Mouse (Mus musculus) thymus, postnatal 14 days (tissue): ENCODE measurements around the gene Glrx5.

Experiments
- DNase-seq: peaks from one replicate; pipeline ENCODE4 v3.0.0; 2021

The Glrx5 gene

DNA sequence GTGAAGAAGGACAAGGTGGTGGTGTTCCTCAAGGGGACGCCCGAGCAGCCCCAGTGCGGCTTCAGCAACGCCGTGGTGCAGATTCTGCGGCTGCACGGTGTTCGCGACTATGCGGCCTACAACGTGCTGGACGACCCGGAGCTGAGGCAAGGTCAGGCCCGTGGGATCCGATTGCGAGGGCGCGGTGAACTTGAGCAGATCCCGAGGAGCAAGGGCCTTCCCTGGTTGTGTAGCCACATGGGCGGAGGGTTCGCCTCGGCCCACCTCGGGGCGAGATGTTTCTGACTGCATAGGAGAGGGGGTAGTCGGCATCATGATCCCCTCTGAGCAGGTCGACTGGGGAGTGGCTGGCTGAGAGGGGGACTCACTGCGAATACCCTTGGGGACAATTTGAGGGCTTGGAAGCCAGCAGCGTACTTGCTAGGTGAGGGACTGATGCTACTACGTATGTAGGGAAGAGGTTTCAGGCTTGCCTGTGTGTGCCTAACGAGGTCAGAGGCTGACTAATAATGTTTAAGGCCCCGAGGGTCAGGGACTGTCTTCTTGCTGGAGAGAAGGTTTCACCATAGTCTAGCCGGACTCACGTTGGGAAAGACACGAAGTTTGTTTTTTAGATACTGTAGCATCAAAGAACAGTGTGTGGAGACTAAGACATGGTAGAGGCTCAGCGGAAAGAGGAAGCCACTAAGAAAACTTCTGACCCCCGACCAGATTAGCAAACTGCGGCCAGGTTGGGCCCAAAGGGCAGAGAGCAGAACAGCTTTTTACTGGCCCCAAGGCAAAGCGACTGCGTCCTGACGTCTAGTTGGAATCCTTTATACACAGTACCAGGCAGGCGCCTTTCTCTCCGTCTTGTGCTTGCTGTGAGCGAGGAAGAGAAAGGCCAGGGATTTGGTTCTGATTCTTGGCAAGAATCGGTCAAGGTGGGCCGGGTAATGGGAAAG lies 616 bp downstream of the Glrx5 start:
- no peak for DNase-seq

DNA sequence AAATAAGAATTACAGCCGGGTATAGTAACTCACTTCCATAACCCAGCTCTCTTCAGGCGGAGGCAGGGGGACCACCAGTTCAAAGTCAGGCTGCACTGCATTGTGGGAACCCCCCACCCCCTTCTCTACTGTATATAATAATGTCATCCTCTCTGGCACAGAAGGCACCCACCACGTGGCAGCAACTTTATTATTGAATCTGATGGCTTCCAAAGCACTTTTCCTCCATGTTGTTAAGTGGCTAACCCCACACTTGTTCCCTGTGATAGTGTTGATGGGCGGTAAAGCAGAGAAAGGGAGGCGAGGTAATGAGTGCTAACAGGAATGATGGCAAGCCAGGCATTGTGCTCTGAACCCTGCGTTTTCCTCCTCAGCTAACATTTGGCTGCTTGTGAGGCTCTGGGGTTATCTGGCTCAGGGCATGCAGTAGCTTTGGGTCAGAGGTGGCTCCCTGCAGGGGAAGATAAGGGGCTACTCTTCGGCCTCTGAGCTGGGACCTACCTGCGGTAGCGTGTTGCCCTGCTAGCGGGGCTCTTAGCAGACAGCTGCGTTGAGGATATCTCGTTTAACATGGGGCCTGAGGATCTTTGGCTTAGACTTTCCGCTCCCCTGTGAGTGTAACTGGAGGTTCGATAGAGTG lies 1.8 kb downstream of the Glrx5 start:
- DNase-seq: no peak

DNA sequence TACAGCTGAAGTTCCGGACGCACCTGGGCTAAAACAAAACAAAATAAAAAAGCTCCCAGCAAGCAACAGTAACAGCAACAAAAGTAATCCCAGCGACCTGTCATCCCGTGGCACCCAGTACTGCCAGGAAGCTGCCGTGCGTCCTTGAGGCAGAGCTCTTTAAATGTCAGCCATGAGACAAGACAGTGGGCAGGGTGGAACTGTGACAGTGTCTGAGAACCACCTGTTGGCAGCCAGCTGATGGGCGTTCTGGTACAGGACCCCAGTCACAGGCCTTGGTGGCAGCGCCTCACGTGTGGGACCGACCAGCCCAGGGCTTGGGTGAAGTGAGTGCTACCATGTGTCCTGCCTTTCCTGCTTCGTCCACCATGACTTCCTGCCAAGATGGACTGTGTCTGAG lies 5.7 kb downstream of the Glrx5 start:
- no peak for DNase-seq

DNA sequence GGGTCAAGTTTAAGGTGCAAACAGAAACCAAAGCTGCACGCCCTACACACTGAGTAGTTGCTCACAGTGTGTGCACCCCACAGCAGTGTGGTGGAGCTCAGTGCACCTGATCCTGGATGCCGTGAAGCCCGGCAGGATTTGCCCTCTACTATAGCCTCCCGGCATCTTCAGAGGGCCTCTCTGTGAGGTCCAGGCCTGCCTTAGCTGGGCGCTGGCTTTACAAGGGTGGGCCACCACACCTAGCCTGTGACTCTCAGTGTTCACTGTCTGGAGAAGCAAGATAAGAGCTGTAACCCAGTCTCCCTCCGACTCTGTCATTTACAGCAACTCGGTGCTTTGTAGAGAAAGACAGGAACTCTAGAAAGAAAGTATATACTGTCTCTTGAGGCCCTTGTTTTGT lies 6.4 kb downstream of the Glrx5 start:
- no peak for DNase-seq

DNA sequence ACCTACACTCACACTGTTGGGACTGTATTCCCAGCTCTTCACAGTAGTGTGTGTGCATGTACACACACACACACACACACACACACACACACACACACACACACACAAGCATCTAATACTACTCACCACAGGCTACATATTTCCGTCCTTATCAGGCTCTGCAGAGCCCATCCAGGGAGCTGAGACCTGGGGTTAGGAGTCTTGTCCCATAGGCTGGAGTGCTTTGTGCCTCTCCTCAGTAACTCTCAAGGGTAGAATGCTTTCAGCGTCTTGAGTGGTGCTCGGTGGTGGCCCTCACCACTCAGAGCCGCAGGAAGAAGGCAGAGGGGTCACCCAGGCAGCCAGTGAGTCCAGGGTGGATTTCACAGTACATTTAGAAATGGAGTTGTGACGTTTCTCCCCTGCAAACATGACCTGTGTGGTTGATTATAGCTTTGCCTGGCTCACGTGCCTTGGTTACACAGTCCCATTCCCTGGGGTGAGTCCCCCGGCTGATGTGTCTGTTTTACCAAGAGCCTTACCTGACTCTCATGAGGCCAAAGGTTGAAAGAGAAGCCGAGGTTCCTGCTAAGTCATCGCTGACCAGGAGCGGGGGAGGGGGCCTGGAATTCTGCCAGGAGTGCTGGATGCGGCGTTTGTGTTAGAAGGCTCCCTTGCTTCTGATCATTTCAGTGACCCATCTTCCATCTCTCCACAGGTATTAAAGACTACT lies 7.2 kb downstream of the Glrx5 start:
- no peak for DNase-seq

DNA sequence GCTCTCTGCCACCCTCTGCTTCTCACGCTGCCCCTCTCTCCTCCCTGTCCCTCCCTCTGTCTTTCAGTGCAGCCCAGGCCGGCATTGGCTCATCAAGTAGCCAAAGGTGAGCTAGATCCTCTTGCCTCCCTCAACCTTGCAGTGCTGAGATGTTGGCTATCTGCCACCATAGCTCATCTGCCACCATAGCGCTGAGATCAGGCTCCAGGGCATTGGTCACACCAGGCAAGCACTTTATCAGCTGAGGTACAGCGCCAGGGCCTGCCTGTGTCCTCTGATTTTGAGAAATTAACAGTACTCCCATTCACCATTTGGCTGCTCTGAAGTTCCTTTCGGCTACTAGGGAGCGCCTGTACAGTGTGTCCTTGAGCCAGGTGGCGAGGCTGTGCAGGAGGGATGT lies 8.5 kb downstream of the Glrx5 start:
- no peak for DNase-seq

DNA sequence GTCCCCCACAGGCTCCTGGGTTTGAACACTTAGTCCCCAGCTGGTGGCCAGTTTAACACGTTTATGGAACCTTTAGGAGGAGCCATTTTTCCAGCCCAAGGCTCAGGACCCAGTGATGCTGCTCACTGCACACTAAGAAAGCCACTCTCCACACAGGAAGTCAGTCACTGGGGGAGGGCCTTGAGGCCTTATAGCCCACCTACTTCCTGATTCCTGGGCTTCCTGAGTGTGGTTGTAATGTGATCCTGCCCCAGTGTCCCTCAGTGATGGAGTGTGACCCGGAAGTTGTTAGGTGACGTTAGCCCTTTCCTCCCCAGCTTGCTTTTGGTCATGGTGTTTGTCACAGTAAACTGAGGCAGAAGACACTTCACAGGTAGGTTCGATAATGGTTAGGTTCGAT lies 10.6 kb downstream of the Glrx5 start:
- DNase-seq: no peak

DNA sequence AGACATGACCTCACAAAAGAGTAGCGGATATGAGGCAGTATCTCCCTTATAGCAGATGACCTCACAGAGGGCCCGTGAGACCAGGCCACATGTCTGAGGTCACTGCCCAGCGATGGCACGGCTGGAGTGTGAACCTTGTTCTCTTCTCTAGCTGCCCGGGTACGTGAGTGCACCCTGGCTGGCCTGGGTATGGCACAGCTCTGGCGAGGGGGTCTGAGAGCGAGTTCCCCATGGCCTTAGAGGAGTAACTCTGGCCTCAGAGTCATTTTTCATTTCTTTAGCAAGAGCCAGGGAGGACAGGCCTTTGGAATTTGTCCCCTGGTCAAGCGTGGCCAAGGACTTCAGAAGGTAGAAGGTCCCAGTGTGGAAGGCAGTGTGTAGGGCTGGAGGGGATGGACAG lies 12.3 kb downstream of the Glrx5 start:
- DNase-seq: no peak

DNA sequence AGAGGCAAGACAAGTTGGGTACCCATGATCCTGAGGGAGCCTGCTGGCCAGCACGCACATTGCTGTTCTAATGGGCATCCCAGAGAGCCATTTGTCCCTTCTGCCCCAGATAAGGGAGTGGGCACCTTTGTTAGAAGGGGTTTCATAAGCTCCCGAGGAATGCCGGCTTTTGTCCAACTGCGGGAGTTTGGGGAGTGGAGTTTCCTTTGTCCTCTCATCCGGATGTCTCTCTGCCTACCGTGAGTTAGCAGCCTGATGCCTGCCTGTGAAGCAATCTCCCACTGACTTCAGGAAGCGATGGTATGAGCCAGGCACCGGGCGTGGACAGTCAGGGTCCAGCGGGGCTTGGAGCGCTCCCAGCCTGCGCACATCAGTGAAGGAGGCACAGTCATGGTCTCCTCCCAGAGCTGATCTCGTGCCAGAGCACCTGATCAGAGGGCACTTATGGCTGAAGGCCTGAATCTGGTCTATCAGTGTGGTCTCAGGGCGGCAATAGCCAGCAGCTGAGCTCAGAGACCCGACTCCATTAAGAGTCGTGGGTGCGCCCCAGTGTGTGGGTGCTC lies 15.9 kb downstream of the Glrx5 start:
- DNase-seq: no peak

DNA sequence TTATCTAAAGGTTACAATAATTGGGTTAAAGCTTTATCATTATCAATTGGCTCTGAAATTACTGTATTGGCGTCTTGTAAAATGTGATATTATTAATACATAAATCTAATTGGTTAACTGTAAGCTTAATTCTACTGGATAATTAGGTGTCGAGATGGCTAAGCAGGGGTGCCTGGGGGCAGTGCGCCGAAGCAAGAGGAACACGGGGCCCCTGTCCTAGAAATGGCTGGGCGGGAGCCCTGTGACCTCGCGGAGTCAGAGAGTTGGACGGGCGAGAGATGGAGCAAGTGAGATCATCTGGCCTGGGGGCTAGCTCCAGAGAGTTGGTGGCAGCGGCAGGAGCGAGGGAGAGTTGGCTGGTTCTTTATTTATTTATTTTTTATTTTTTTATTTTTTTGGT lies 17.3 kb downstream of the Glrx5 start:
- DNase-seq: no peak

DNA sequence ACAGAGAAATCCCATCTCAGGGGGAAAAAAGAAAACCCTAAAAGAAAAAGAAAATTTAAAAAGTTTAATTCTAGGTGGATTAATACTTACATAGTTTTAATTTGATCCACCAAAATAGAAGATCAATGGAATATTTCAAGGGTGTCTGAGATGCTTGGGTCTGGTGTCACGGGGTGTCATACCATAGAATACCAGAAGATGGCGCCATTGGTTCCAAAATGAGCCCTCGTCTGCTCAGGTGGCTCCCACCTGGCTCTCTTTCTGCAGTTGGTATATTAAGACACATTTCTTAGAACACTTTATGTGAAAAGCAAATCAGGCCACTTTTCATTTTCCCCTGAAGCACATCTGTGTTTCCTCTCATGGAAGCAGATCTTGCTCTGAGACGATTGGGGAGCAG lies 18.4 kb downstream of the Glrx5 start:
- peak; percentile 57 for DNase-seq

DNA sequence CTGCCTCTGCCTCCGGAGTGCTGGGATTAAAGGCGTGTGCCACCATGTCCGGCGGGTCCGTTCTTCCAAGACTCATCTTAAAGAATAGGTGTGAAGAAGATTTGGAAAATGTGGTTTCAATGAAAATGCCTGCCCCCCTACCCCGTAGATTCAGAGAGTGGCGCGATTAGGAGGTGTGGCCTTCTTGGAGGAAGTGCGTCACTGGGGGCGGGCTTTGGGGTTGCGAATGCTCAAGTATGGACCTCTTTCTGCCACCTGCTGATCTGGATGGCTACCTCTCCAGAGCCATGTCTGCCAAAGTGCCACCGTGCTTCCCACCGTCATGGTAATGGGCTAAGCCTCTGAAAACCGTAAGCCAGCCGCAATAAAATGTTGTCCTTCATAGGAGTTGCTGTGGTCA lies 21.6 kb downstream of the Glrx5 start:
- no peak for DNase-seq

DNA sequence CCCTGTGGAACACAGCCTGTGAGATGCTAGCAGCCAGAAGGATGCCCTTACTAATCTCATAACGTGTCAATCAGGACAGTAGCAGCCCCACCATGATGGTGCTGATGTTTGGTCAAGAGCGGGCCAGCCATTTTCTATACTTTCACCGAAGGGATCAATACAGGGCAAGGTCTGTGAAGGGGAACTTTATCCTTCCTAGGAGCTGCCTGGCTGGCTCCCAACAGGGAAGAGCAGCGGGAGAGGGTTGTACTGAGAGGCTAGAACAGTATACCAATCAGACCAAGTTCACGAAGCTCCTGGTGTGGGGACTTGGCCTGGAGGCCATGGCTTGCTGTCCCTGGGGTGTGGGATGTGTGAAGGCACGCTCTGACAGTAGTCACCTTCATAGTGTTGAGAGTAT lies 22.8 kb downstream of the Glrx5 start:
- no peak for DNase-seq

DNA sequence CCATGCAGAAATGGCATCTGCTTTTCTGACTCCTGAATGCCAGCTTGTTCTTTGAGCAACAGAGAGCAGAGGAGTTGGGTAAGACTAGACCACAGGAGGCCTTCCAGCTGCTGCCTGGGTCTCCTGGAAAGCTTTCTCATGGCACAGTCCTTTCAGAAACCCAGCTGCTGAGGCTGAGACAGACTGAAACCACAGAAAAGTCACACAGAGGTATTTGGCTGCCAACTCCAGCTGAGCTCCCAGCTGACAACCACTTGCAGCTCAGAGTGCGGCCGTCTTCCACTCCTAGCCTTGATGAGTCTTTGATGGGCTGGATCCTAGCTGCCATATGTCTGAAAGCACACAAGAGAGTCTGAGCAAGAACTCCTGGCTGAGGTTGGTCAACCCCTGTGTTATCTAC lies 27.5 kb downstream of the Glrx5 start:
- no peak for DNase-seq

DNA sequence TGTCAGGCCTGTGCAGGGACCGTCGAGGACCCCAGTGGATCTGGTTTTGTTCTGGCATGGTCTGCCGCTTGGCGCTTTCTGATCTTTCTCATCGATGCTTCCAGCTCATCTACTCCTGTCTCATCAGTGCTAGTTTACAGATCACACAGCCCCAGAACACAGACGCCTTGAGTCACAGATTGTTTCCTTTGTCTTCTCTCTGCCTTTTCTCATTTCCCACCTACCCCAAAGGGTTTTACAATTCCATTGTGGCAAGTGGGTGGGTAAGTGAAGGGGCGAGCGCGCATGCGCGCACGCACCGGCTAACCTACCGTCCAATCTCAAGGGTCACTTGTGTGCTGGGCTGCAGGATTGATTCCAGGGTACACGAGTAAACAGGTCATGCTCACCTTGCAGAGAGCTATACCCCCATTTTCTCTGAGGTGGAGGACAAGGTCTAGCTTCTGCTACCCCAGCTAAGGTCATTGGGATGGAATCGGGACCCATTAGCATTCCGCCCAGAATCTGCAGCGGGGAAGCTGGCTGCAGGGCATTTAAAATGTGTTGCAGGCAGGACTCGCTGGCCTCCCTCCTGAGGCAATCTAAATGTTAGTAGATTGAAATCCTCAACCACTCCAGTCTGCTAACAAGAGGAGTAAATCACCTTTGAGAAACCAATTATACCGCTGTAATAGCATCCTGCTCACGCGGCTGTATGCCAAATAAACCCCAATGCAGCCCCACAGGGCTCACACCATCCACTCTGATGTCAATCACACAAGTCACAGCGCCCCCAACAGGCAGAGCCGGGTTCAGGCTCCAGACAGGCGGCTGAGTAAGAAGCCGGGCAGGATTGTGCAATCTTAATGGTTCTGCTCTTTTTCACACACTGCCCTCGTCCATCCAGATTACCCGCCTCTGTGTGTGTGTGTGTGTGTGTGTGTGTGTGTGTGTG lies 31.0 kb downstream of the Glrx5 start:
- no peak for DNase-seq

DNA sequence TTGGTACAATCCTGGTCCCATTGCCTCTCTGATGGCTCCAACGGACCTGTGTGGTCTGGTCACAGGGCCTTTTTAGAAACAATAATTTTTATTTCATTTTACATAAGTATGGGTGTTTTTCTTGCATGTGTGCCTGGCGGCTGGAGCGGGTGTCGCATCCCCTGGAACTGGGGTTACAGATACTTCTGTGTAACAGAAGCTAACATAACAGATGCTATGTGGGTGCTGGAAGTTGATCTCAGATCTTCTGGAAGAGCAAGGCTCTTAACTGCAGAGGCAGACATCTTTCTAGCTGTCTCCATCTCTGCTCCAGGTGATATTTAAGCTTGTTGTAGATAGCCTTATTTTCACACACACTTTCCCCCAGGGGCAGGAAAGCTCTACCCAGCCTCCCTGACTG lies 31.7 kb downstream of the Glrx5 start:
- no peak for DNase-seq

DNA sequence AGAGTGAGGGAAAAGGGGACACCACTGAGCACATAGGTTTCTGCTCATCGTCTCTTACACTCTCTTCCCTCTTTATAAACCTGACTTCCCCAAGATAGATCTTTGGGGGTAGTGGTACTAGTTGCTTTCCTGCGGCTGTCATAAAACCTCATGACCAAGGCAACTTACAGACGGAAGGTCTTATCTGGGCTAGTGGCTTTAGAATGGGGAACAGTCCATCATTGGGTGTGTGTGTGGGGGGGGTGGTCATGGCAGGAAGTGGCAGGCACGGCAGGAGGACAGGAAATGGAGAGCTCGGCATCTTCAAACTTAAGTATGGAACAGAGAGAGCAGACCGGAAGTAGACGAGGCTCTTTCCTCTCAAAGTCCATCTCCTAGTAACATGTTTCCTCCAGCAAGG lies 32.6 kb downstream of the Glrx5 start:
- no peak for DNase-seq

DNA sequence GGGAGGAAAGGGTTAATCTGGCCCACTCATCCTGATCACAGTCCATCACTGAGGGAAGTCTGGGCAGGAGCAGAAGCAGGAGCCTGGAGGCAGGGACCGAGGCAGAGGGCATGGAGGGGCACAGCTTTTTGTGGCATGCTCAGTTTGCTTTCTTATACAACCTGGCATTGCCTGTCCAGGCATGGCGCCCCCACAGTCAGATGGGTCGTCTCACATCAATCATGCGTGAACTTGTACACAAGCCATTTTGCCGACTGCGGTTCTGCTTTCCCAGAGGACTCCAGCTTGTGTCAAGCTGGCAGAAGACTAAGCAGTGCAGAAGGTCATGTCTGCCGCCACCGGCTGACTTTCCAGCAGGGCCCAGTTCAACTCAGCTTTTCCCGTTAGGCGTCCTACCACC lies 34.0 kb downstream of the Glrx5 start:
- no peak for DNase-seq

DNA sequence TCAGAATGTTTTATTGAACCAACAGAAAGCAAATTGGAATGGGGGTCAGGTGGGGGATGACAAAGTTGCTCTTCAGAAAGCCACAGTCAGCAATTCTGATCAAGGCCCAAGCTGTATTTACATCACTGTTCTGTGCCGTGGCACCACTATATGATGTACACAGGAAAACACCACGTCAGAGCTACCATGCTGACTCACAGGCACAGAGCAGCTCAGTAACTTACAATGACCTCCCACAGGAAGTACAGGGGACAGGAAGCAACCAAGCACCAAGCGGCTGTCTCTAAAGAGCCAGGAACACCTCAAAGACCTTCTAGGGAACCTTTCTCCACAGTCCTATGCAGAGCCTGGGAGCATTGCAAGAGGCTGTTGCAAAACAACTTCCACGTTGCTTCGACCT lies 36.4 kb downstream of the Glrx5 start:
- peak; percentile 41 for DNase-seq

DNA sequence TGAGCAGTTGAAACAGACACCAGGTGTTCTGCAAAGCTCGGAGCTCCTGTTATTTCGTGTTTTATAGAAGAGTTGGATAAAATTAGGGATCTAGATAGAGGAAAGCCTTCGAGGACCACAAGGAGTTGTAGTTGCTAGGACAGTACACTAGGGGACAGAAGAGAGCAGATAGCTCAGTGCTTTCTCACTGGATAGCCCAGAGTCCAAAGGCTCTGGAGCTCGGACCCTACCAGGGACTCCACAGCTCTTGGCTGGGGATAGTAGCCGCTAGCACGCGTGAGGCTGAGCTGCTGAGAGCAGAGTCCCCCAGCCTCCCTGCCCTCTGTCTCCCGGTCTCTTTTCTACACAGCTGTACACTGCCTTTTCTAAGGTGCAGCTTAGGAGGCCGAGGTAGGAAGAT lies 41.2 kb downstream of the Glrx5 start:
- DNase-seq: peak; percentile 14

DNA sequence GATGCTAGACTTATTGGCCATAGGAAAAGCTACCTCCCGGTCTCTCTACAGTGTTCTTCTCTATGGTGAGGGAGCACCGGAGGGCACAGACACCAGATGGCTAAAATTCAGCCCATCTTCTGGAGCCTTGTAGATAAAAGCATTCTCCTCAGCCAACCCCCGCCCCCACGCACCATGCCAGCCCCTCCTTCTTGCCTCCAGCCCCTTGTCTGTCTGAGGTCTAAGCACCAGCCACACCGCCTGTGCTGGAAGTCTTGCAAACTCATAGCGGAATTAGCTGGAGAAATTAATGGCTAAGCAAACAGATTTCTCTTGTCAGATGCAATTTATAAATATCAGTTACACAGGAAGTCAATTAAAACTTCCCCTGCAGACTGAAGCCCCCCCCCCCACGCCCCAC lies 43.0 kb downstream of the Glrx5 start:
- DNase-seq: no peak

DNA sequence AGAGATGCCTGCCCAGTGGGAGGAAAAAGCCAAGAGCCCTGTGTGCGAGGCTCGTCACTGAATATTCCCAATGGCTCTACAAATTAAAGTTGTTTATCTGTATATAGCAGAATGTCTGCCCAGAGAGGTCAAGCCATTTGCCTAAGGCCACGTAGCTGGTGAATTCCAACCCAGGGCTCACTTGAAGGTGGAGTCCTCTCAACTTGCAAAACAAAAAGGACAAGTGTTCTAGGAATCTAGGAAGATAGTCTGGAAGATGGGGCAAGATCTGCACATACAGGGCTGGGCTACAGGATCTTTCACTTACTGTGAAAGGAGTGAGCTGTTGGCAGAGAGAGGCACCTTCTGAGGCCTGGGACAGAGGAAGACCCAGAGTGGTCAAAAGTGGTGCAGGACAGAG lies 44.0 kb downstream of the Glrx5 start:
- no peak for DNase-seq

DNA sequence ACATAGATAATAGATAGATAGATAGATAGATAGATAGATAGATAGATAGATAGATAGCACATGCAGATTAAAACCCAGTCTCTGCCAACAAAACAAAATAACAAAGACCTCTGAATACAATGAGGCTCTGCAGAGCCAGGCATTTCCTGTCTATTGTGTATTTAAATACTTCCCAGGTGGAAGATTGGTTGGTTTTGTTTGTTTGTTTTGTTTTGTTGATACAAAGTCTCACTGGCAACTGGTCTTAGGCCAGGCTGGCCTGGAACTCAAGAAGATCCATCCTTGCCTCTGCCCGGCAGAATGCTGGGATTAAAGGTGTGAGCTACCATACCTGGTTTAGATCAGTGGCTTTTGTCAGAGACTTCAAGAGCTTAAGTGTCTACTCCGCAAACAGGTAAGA lies 44.7 kb downstream of the Glrx5 start:
- DNase-seq: no peak
